ENCODE assay signal across 8 mouse cellular contexts in the genomic region with DNA sequence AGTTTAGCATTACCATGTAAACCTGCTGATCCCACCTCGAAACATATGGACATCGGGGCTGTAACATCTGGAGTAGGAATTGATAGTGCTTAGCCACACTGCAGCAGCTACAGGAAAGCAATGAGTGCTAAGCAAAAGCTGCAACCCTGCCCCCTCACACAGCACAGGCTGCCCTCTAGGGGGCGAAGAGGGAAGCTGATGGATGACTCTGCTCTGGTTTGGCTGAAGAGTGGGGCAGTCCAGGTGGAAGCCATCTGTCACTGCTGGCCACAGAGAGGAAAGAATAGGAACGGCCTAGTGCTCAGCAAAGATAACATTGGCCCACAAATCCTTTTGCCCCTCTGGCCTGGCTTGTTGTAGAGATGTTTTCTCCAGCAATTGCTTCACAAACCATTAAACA.
A peak's percentile ranks its signal among the peaks of the same experiment; 100 is the strongest.
DNase-seq lines count a peak whose midpoint lies in the region; ATAC-seq lines count a peak whose summit lies in the region.

No protein-coding gene starts in this region.

- no peak overlapping the region for H3K9ac ChIP-seq in liver, embryonic 11.5 days (ENCODE audit: low read depth, low read length)
- H3K9ac ChIP-seq in neural tube, embryonic 13.5 days, result no peak overlapping the region

- H3K36me3 ChIP-seq in liver, embryonic 11.5 days (ENCODE audit: control insufficient read depth, insufficient read depth, low read length), result no peaks in the 10 kb centered on the region
- H3K36me3 ChIP-seq in neural tube, embryonic 13.5 days, result no peaks in the 10 kb centered on the region

- DNase-seq in urinary bladder, adult 18-20 months (ENCODE audit: low spot score in 2 of 2), result peak; percentile 23 to 64
- DNase-seq in urinary bladder, postnatal 10 days (ENCODE audit: low spot score), result no peak
- peak; percentile 91 to 94 for DNase-seq in cerebellum, postnatal 36 days
- peak; percentile 38 to 58 for DNase-seq in gastrocnemius, postnatal 36 days
- DNase-seq in hindlimb bud, embryonic 11.5 days (ENCODE audit: extremely low spot score, low read depth, low spot score), result peak; percentile 37
- DNase-seq in liver, embryonic 11.5 days (ENCODE audit: low spot score), result peak; percentile 44
- peak; percentile 37 for DNase-seq in yolk sac, embryonic 10.5 days (ENCODE audit: low spot score)

- no peaks in the 10 kb centered on the region for H3K27me3 ChIP-seq in liver, embryonic 11.5 days (replicated peaks; ENCODE audit: control insufficient read depth, insufficient read depth, low read length)
- peaks cover 11% of the 10 kb centered on the region; the same call in 1 of the 2 replicates for H3K27me3 ChIP-seq in neural tube, embryonic 13.5 days

- no peak for ATAC-seq in liver, embryonic 11.5 days (replicated peaks; ENCODE audit: low FRiP score)
- ATAC-seq in neural tube, embryonic 13.5 days (ENCODE audit: low read depth), result peak; percentile 73

- H3K27ac ChIP-seq in liver, embryonic 11.5 days (ENCODE audit: low read depth, low read length), result no peak overlapping the region
- no peak overlapping the region for H3K27ac ChIP-seq in neural tube, embryonic 13.5 days (replicated peaks)

- no peak overlapping the region for H3K4me3 ChIP-seq in liver, embryonic 11.5 days (ENCODE audit: low read depth, low read length)
- H3K4me3 ChIP-seq in neural tube, embryonic 13.5 days, result no peak overlapping the region

- no peaks in the 10 kb centered on the region for H3K4me1 ChIP-seq in liver, embryonic 11.5 days (replicated peaks; ENCODE audit: control insufficient read depth, insufficient read depth, low read length)
- peaks cover 30% of the 10 kb centered on the region for H3K4me1 ChIP-seq in neural tube, embryonic 13.5 days (replicated peaks)

- intact Hi-C loops in gastrocnemius, postnatal 36 days (cut with DNase I), result no loop called here

- WGBS in liver, embryonic 11.5 days, result 28% methylated on average over 4 of the region's 4 CpGs
- 20% methylated on average over 4 of the region's 4 CpGs for WGBS in neural tube, embryonic 13.5 days

- H3K9me3 ChIP-seq in liver, embryonic 11.5 days (ENCODE audit: control insufficient read depth, low read length), result no peaks in the 10 kb centered on the region
- no peaks in the 10 kb centered on the region for H3K9me3 ChIP-seq in neural tube, embryonic 13.5 days

- H3K4me2 ChIP-seq in liver, embryonic 11.5 days, result no peak overlapping the region
- H3K4me2 ChIP-seq in neural tube, embryonic 13.5 days, result no peak overlapping the region
